9 mouse cellular contexts compared by ENCODE assay signal in genomic region chr13:58035470-58036156, GRCm38 (mm10).
DNase-seq lines count a peak whose midpoint lies in the region; ATAC-seq lines count a peak whose summit lies in the region.
"Had no signal": no experiment of that assay in that cellular context is flagged by ENCODE, and none has a peak within 500 bp of the region (broad histone marks: within the 10 kb centered on the region; RNA-seq: fewer than 3 reads in every experiment).

No protein-coding gene starts in this region.

- H3K36me3 ChIP-seq in liver, embryonic 11.5 days (ENCODE audit: control insufficient read depth, insufficient read depth, low read length): no peaks in the 10 kb centered on the region
- H3K36me3 ChIP-seq in embryonic facial prominence, embryonic 10.5 days (replicated peaks): no peaks in the 10 kb centered on the region
- H3K36me3 ChIP-seq in heart, embryonic 16.5 days (ENCODE audit: control insufficient read depth, insufficient read depth): no peaks in the 10 kb centered on the region
- H3K36me3 ChIP-seq: liver, embryonic 15.5 days had no signal

- H3K27ac ChIP-seq in liver, embryonic 11.5 days (ENCODE audit: low read depth, low read length): no peak overlapping the region
- H3K27ac ChIP-seq in embryonic facial prominence, embryonic 10.5 days (replicated peaks): 0 out of 2 replicates have a peak overlapping the region, but pooled peaks have one; percentile 30
- H3K27ac ChIP-seq in heart, embryonic 16.5 days (ENCODE audit: low read length): peak overlapping the region; percentile 77
- H3K27ac ChIP-seq: liver, embryonic 15.5 days had no signal

- H3K9me3 ChIP-seq in liver, embryonic 11.5 days (ENCODE audit: control insufficient read depth, low read length): no peaks in the 10 kb centered on the region
- H3K9me3 ChIP-seq in embryonic facial prominence, embryonic 10.5 days: no peaks in the 10 kb centered on the region
- H3K9me3 ChIP-seq in heart, embryonic 16.5 days (replicated peaks; ENCODE audit: control insufficient read depth, low read length): no peaks in the 10 kb centered on the region
- H3K9me3 ChIP-seq: liver, embryonic 15.5 days had no signal

- no peaks in the 10 kb centered on the region for H3K27me3 ChIP-seq in liver, embryonic 11.5 days (replicated peaks; ENCODE audit: control insufficient read depth, insufficient read depth, low read length)
- H3K27me3 ChIP-seq in embryonic facial prominence, embryonic 10.5 days (replicated peaks; ENCODE audit: low read depth, poor library complexity, severe bottlenecking): no peaks in the 10 kb centered on the region
- no peaks in the 10 kb centered on the region for H3K27me3 ChIP-seq in heart, embryonic 16.5 days (ENCODE audit: control insufficient read depth, insufficient read depth, low read length)
- H3K27me3 ChIP-seq: liver, embryonic 15.5 days had no signal

- H3K4me1 ChIP-seq in liver, embryonic 11.5 days (replicated peaks; ENCODE audit: control insufficient read depth, insufficient read depth, low read length): no peaks in the 10 kb centered on the region; the same call in 1 of the 2 replicates
- H3K4me1 ChIP-seq in embryonic facial prominence, embryonic 10.5 days: peaks cover 4% of the 10 kb centered on the region; the same call in 1 of the 2 replicates
- peaks cover 25% of the 10 kb centered on the region for H3K4me1 ChIP-seq in heart, embryonic 16.5 days (ENCODE audit: control insufficient read depth, insufficient read depth, low read length)
- H3K4me1 ChIP-seq: liver, embryonic 15.5 days had no signal

- DNase-seq in liver (peak; percentile 54), MN1 (ENCODE audit: low spot score) (no peak)
- DNase-seq in liver, embryonic 11.5 days (ENCODE audit: low spot score): no peak
- no peak for DNase-seq in embryonic facial prominence, embryonic 10.5 days (ENCODE audit: low spot score)
- peak; percentile 63 for DNase-seq in layer of hippocampus, adult 9-11 months
- DNase-seq in ovary, postnatal 14 days (ENCODE audit: low spot score): peak; percentile 44

- no peak overlapping the region for H3K4me2 ChIP-seq in liver, embryonic 11.5 days
- peak overlapping the region; percentile 26; the same call in 1 of the 2 replicates for H3K4me2 ChIP-seq in heart, embryonic 16.5 days (ENCODE audit: low read depth, low read length)
- H3K4me2 ChIP-seq: liver, embryonic 15.5 days had no signal

- no peak for ATAC-seq in liver, embryonic 11.5 days (replicated peaks; ENCODE audit: low FRiP score)
- peak; percentile 86 for ATAC-seq in heart, embryonic 16.5 days (replicated peaks; ENCODE audit: extremely low read depth, insufficient read depth, low FRiP score)
- no peak for ATAC-seq in inflammation-experienced regulatory T-cells, adult 6 months

- 56% methylated on average over 10 of the region's 10 CpGs for WGBS in liver, embryonic 11.5 days
- WGBS in embryonic facial prominence, embryonic 10.5 days: 75% methylated on average over 10 of the region's 10 CpGs
- WGBS in heart, embryonic 16.5 days: 27% methylated on average over 10 of the region's 10 CpGs

- no peak overlapping the region for H3K4me3 ChIP-seq in liver, embryonic 11.5 days (ENCODE audit: low read depth, low read length)
- no peak overlapping the region for H3K4me3 ChIP-seq in embryonic facial prominence, embryonic 10.5 days
- H3K4me3 ChIP-seq in heart, embryonic 16.5 days (ENCODE audit: low read length): no peak overlapping the region
- H3K4me3 ChIP-seq: liver, embryonic 15.5 days had no signal

- no peak overlapping the region for H3K9ac ChIP-seq in liver, embryonic 11.5 days (ENCODE audit: low read depth, low read length)
- peak overlapping the region; percentile 46; the same call in 1 of the 2 replicates for H3K9ac ChIP-seq in heart, embryonic 16.5 days (ENCODE audit: low read length)
- H3K9ac ChIP-seq: liver, embryonic 15.5 days had no signal

Comparison
In these comparisons a context has a peak if more than half of its experiments do, and no peak if none do; other contexts are left out.
1. DNase-seq: peak in liver (single experiment), layer of hippocampus, adult 9-11 months (single experiment) and ovary, postnatal 14 days (single experiment); none in liver, embryonic 11.5 days (single experiment), embryonic facial prominence, embryonic 10.5 days (single experiment) and MN1 (single experiment).